Mouse (Mus musculus) olfactory bulb, adult 2 months (tissue): ENCODE results near the gene Zc3h10.

Experiments
- CTCF ChIP-seq: fragments of 200-500 bp; IDR thresholded peaks from 2 replicates; pipeline ENCODE4 v1.5.1; 2012; ENCODE audit warnings: low read depth, mild to moderate bottlenecking, low read length, moderate library complexity; ENCODE audit not compliant: insufficient read depth
- POLR2A ChIP-seq: fragments of 200-500 bp; IDR thresholded peaks from 2 replicates; pipeline ENCODE4 v1.6.1; 2012; ENCODE audit warnings: mild to moderate bottlenecking, low read depth, low read length, moderate library complexity; ENCODE audit not compliant: insufficient read depth

DNA sequence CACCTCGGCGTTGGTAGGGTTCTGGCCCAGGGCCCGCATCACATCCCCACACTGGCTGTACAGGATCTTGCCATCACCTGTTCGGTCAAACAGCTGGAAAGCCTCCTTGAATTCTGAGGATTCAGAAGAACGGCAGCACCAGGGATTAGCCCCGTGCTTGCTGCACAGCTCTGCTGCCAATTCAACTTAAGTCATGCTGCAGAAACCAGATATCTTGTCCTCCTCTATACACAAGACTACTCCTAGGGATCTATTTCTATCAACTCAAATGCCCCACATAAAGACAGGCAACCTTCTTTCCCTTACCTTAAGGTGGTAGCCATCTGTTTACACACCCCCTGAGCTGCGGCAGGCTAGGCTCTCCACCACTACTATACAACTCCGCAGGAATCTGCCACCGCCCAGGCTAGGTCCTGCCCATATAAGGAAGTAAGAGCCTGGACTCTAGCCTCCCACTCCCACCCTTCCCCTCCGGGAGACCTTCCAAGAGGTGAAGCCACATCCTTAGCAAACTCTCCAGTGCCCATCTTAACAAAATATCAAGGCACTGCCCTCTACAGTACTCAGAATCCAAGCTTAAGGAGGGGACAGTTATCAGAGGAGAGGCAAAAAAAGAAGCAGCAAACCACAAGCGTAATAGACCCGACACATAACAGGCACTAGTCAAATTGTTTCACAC, 54.8 kb downstream of the Zc3h10 start:
- no peak for TF ChIP-seq POLR2A
- no peak for TF ChIP-seq CTCF
